Mouse (Mus musculus): ENCODE data around the gene Ttf1. TPM values are rescaled to one million over a fixed set of nuclear protein-coding genes. Genes with fewer than 3 reads are reported as not detected.

The Ttf1 gene
- polyA plus RNA-seq, 1 experiment from 2014 or later: 11.6 TPM

- no peaks in the 10 kb centered on the region for H3K9me3 ChIP-seq (ENCODE audit: control insufficient read depth, low read length)
- H3K4me3 ChIP-seq (ENCODE audit: low read depth, low read length): no peak overlapping the region
- DNase-seq (ENCODE audit: low spot score) (no peak), ATAC-seq (ENCODE audit: low FRiP score) (no peak)
- H3K9ac ChIP-seq (ENCODE audit: low read depth, low read length): no peak overlapping the region
- peaks cover 15% of the 10 kb centered on the region for H3K27me3 ChIP-seq (ENCODE audit: control insufficient read depth, insufficient read depth, low read length)
- no peaks in the 10 kb centered on the region for H3K36me3 ChIP-seq (ENCODE audit: control insufficient read depth, insufficient read depth, low read length)
- H3K27ac ChIP-seq (ENCODE audit: low read depth, low read length): no peak overlapping the region
- no peak overlapping the region for H3K4me2 ChIP-seq (replicated peaks; ENCODE audit: low read depth, low read length)
- WGBS: 71% methylated on average over 5 of the region's 5 CpGs
- H3K4me1 ChIP-seq (replicated peaks; ENCODE audit: control insufficient read depth, insufficient read depth, low read length): no peaks in the 10 kb centered on the region
Observed at GRCm38 (mm10) chr2:29051932-29052331, 8.1 kb upstream of the Ttf1 start.

GRCm38 (mm10) chr2:29052943-29053454, 7.1 kb upstream of the Ttf1 start:
- no peak overlapping the region for H3K4me3 ChIP-seq (ENCODE audit: low read depth, low read length)
- ATAC-seq (ENCODE audit: low FRiP score) (peak; percentile 27; the same call in 1 of the 2 replicates), DNase-seq (ENCODE audit: low spot score) (peak; percentile 84)
- no peak overlapping the region for H3K4me2 ChIP-seq (replicated peaks; ENCODE audit: low read depth, low read length)
- no peak overlapping the region for H3K9ac ChIP-seq (ENCODE audit: low read depth, low read length)
- peaks cover 15% of the 10 kb centered on the region for H3K27me3 ChIP-seq (ENCODE audit: control insufficient read depth, insufficient read depth, low read length)
- H3K36me3 ChIP-seq (ENCODE audit: control insufficient read depth, insufficient read depth, low read length): no peaks in the 10 kb centered on the region
- H3K27ac ChIP-seq (ENCODE audit: low read depth, low read length): no peak overlapping the region
- no peaks in the 10 kb centered on the region for H3K9me3 ChIP-seq (ENCODE audit: control insufficient read depth, low read length)
- H3K4me1 ChIP-seq (replicated peaks; ENCODE audit: control insufficient read depth, insufficient read depth, low read length): no peaks in the 10 kb centered on the region
- WGBS: 36% methylated on average over 4 of the region's 4 CpGs

- WGBS: 5% methylated on average over 20 of the region's 20 CpGs
Observed at GRCm38 (mm10) chr2:29053802-29054544, 6.1 kb upstream of the Ttf1 start.

GRCm38 (mm10) chr2:29054545-29054935, 5.5 kb upstream of the Ttf1 start:
- H3K4me2 ChIP-seq (replicated peaks; ENCODE audit: low read depth, low read length): peak overlapping the region; percentile 82
- no peaks in the 10 kb centered on the region for H3K9me3 ChIP-seq (ENCODE audit: control insufficient read depth, low read length)
- no peak for ATAC-seq (ENCODE audit: low FRiP score)
- 2% methylated on average over 30 of the region's 30 CpGs for WGBS
- H3K27ac ChIP-seq (ENCODE audit: low read depth, low read length): no peak overlapping the region
- H3K9ac ChIP-seq (ENCODE audit: low read depth, low read length): 0 out of 2 replicates have a peak overlapping the region, but pooled peaks have one; percentile 49
- peaks cover 11% of the 10 kb centered on the region for H3K27me3 ChIP-seq (ENCODE audit: control insufficient read depth, insufficient read depth, low read length)
- H3K36me3 ChIP-seq (ENCODE audit: control insufficient read depth, insufficient read depth, low read length): no peaks in the 10 kb centered on the region
- H3K4me1 ChIP-seq (replicated peaks; ENCODE audit: control insufficient read depth, insufficient read depth, low read length): no peaks in the 10 kb centered on the region
- peak; percentile 23 for DNase-seq (ENCODE audit: low spot score)
- peak overlapping the region; percentile 37 for H3K4me3 ChIP-seq (ENCODE audit: low read depth, low read length)

More at GRCm38 (mm10) chr2:29053802-29054544, 6.1 kb upstream of the Ttf1 start:
- peak overlapping the region; percentile 82; the same call in 1 of the 2 replicates for H3K4me2 ChIP-seq (replicated peaks; ENCODE audit: low read depth, low read length)
- no peak overlapping the region for H3K4me3 ChIP-seq (ENCODE audit: low read depth, low read length)
- no peak overlapping the region for H3K9ac ChIP-seq (ENCODE audit: low read depth, low read length)
- peaks cover 15% of the 10 kb centered on the region for H3K27me3 ChIP-seq (ENCODE audit: control insufficient read depth, insufficient read depth, low read length)
- H3K36me3 ChIP-seq (ENCODE audit: control insufficient read depth, insufficient read depth, low read length): no peaks in the 10 kb centered on the region
- DNase-seq (ENCODE audit: low spot score) (peak; percentile 84), ATAC-seq (ENCODE audit: low FRiP score) (no peak)
- H3K9me3 ChIP-seq (ENCODE audit: control insufficient read depth, low read length): no peaks in the 10 kb centered on the region
- no peak overlapping the region for H3K27ac ChIP-seq (ENCODE audit: low read depth, low read length)
- H3K4me1 ChIP-seq (replicated peaks; ENCODE audit: control insufficient read depth, insufficient read depth, low read length): no peaks in the 10 kb centered on the region

- WGBS: 0% methylated on average over 25 of the region's 25 CpGs
- DNase-seq (ENCODE audit: low spot score) (peak; percentile 81), ATAC-seq (ENCODE audit: low FRiP score) (peak; percentile 64; the same call in 1 of the 2 replicates)
- Histone ChIP-seq H3K27ac (ENCODE audit: low read depth, low read length) (no peak within 1 kb of the TSS), H3K4me1 (replicated peaks; ENCODE audit: control insufficient read depth, insufficient read depth, low read length) (no peaks in the 10 kb centered on the region), H3K9me3 (ENCODE audit: control insufficient read depth, low read length) (no peaks in the 10 kb centered on the region), H3K4me2 (replicated peaks; ENCODE audit: low read depth, low read length) (peak within 1 kb of the TSS; percentile 82), H3K27me3 (ENCODE audit: control insufficient read depth, insufficient read depth, low read length) (peaks cover 11% of the 10 kb centered on the region), H3K36me3 (ENCODE audit: control insufficient read depth, insufficient read depth, low read length) (no peaks in the 10 kb centered on the region), H3K9ac (ENCODE audit: low read depth, low read length) (peak within 1 kb of the TSS; percentile 49; the same call in 1 of the 2 replicates), H3K4me3 (ENCODE audit: low read depth, low read length) (peak within 1 kb of the TSS; percentile 37)
Observed at GRCm38 (mm10) chr2:29054991-29055390, 5.1 kb upstream of the Ttf1 start, which contains the start of gene Cfap77. Cfap77 (minus strand) TSS chr2:29055066.

GRCm38 (mm10) chr2:29065796-29066195, 5.7 kb downstream of the Ttf1 start:
- no peak overlapping the region for H3K9ac ChIP-seq (ENCODE audit: low read depth, low read length)
- no peak overlapping the region for H3K4me2 ChIP-seq (replicated peaks; ENCODE audit: low read depth, low read length)
- whole genome bisulfite sequencing: 90% methylated on average over 6 of the region's 6 CpGs
- H3K27me3 ChIP-seq (ENCODE audit: control insufficient read depth, insufficient read depth, low read length): no peaks in the 10 kb centered on the region
- H3K36me3 ChIP-seq (ENCODE audit: control insufficient read depth, insufficient read depth, low read length): 0 out of 2 replicates have a peak, but pooled peaks cover 2% of the 10 kb centered on the region
- no peak overlapping the region for H3K4me3 ChIP-seq (ENCODE audit: low read depth, low read length)
- ATAC-seq (ENCODE audit: low FRiP score) (no peak), DNase-seq (ENCODE audit: low spot score) (no peak)
- no peak overlapping the region for H3K27ac ChIP-seq (ENCODE audit: low read depth, low read length)
- no peaks in the 10 kb centered on the region for H3K9me3 ChIP-seq (ENCODE audit: control insufficient read depth, low read length)
- peaks cover 2% of the 10 kb centered on the region; the same call in 1 of the 2 replicates for H3K4me1 ChIP-seq (replicated peaks; ENCODE audit: control insufficient read depth, insufficient read depth, low read length)

- Histone ChIP-seq H3K4me3 (ENCODE audit: low read depth, low read length) (no peak overlapping the region), H3K27ac (ENCODE audit: low read depth, low read length) (no peak overlapping the region), H3K4me2 (replicated peaks; ENCODE audit: low read depth, low read length) (no peak overlapping the region), H3K36me3 (ENCODE audit: control insufficient read depth, insufficient read depth, low read length) (peaks cover 6% of the 10 kb centered on the region), H3K9ac (ENCODE audit: low read depth, low read length) (no peak overlapping the region), H3K4me1 (replicated peaks; ENCODE audit: control insufficient read depth, insufficient read depth, low read length) (no peaks in the 10 kb centered on the region), H3K9me3 (ENCODE audit: control insufficient read depth, low read length) (no peaks in the 10 kb centered on the region), H3K27me3 (ENCODE audit: control insufficient read depth, insufficient read depth, low read length) (no peaks in the 10 kb centered on the region)
- DNase-seq (ENCODE audit: low spot score) (peak; percentile 51), ATAC-seq (ENCODE audit: low FRiP score) (no peak)
- WGBS: 58% methylated on average over 7 of the region's 7 CpGs
Observed at GRCm38 (mm10) chr2:29066410-29066809, 6.3 kb downstream of the Ttf1 start.

GRCm38 (mm10) chr2:29074676-29075075, 14.6 kb downstream of the Ttf1 start:
- 91% methylated on average over 7 of the region's 7 CpGs for WGBS
- H3K36me3 ChIP-seq (ENCODE audit: control insufficient read depth, insufficient read depth, low read length): peaks cover 6% of the 10 kb centered on the region
- H3K27ac ChIP-seq (ENCODE audit: low read depth, low read length): no peak overlapping the region
- DNase-seq (ENCODE audit: low spot score): no peak
- H3K4me1 ChIP-seq (replicated peaks; ENCODE audit: control insufficient read depth, insufficient read depth, low read length): no peaks in the 10 kb centered on the region
- no peak overlapping the region for H3K4me2 ChIP-seq (replicated peaks; ENCODE audit: low read depth, low read length)
- H3K27me3 ChIP-seq (ENCODE audit: control insufficient read depth, insufficient read depth, low read length): no peaks in the 10 kb centered on the region
- ATAC-seq (ENCODE audit: low FRiP score): no peak
- no peak overlapping the region for H3K9ac ChIP-seq (ENCODE audit: low read depth, low read length)
- no peak overlapping the region for H3K4me3 ChIP-seq (ENCODE audit: low read depth, low read length)
- H3K9me3 ChIP-seq (ENCODE audit: control insufficient read depth, low read length): no peaks in the 10 kb centered on the region

All from hindbrain, embryonic 11.5 days (tissue).